ENCODE assay signal across 8 mouse cellular contexts in the genomic region with DNA sequence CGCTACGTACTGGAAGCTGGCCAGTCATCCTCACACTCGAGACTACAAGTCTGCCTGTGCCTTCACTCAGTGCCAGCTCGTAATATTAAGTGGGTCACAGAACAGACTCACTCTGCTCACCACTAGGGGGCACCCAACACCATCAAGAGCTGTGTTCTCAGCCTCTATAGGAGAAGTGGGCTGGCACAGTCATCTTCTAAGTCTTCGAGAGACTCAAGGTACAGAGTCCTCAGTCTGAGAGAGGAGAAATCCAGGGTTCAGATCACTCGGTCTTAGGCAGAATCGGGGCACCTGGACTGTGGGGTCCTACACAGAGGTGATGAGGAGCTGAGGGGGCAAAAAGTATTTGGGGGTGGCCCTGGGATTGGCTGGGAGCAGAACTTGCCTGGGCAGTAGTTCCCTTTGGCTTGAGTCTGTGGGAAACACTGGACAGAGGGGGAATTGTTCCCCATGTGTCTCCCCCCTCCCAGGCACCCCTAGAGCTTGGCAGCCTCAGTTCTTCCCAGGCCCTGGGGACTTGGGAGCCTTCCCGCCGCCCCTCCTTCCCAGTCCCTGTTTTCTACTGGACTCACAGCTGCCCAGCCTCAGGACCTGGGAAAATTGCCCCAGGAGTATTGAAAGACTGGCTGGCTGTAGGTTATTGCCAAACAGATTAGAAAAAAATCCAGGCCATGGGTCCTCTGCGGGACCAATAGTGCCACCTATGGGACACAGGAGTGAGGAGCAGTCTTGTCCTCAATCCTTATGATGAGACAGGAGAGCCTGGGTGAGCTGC. TPM values are rescaled to one million over a fixed set of nuclear protein-coding genes. Genes with fewer than 3 reads are reported as not detected.
DNase-seq lines count a peak whose midpoint lies in the region; ATAC-seq and TF ChIP-seq lines count a peak whose summit lies in the region.

No protein-coding gene starts in this region.

- H3K4me3 ChIP-seq in forebrain, embryonic 11.5 days (ENCODE audit: low read depth, low read length): no peak overlapping the region
- no peak overlapping the region for H3K4me3 ChIP-seq in heart, postnatal 0 days (ENCODE audit: low read depth, low read length)
- H3K4me3 ChIP-seq in liver, embryonic 16.5 days (ENCODE audit: low read depth, low read length): no peak overlapping the region
- H3K4me3 ChIP-seq in neural tube, embryonic 13.5 days: no peak overlapping the region; the same call in 1 of the 2 replicates
- H3K4me3 ChIP-seq in testis, adult 2 months (ENCODE audit: control insufficient read depth, low read depth, low read length): no peak overlapping the region

- no peak for TF ChIP-seq POLR2A in testis, adult 2 months (IDR thresholded peaks at IDR 0.05; ENCODE audit: control insufficient read depth, low read depth, low read length)

- H3K27ac ChIP-seq in forebrain, embryonic 11.5 days (ENCODE audit: low read depth, low read length): no peak overlapping the region
- H3K27ac ChIP-seq in heart, postnatal 0 days (ENCODE audit: low read depth): peak overlapping the region; percentile 72
- H3K27ac ChIP-seq in liver, embryonic 16.5 days (ENCODE audit: low read length): peak overlapping the region; percentile 88
- peak overlapping the region; percentile 63 for H3K27ac ChIP-seq in neural tube, embryonic 13.5 days (replicated peaks)
- no peak overlapping the region for H3K27ac ChIP-seq in testis, adult 2 months (ENCODE audit: control insufficient read depth, insufficient read depth, low read depth, low read length)

- TF ChIP-seq EP300 in heart, postnatal 0 days (IDR thresholded peaks at IDR 0.05; ENCODE audit: low read depth): no peak

- 0 out of 2 replicates have a peak, but pooled peaks cover under 1% of the 10 kb centered on the region for H3K4me1 ChIP-seq in forebrain, embryonic 11.5 days (replicated peaks; ENCODE audit: control insufficient read depth, insufficient read depth, low read length)
- peaks cover 10% of the 10 kb centered on the region for H3K4me1 ChIP-seq in heart, postnatal 0 days (ENCODE audit: control insufficient read depth, insufficient read depth)
- H3K4me1 ChIP-seq in liver, embryonic 16.5 days (ENCODE audit: control insufficient read depth, low read depth, low read length): peaks cover 18% of the 10 kb centered on the region
- H3K4me1 ChIP-seq in neural tube, embryonic 13.5 days (replicated peaks): peaks cover 17% of the 10 kb centered on the region
- peaks cover 7% of the 10 kb centered on the region for H3K4me1 ChIP-seq in testis, adult 2 months (ENCODE audit: control insufficient read depth, insufficient read depth, low read length)

- peak overlapping the region; percentile 29; the same call in 1 of the 2 replicates for H3K4me2 ChIP-seq in forebrain, embryonic 11.5 days (ENCODE audit: low read depth, low read length, severe bottlenecking)
- H3K4me2 ChIP-seq in heart, postnatal 0 days (ENCODE audit: low read depth, low read length): peak overlapping the region; percentile 27
- H3K4me2 ChIP-seq in liver, embryonic 16.5 days (ENCODE audit: low read depth, low read length): peak overlapping the region; percentile 42
- H3K4me2 ChIP-seq in neural tube, embryonic 13.5 days: peak overlapping the region; percentile 31

- WGBS in forebrain, embryonic 11.5 days: 10% methylated on average over 10 of the region's 10 CpGs
- 6% methylated on average over 10 of the region's 10 CpGs for WGBS in heart, postnatal 0 days
- WGBS in liver, embryonic 16.5 days (ENCODE audit: insufficient replicate concordance): 4% methylated on average over 10 of the region's 10 CpGs
- WGBS in neural tube, embryonic 13.5 days: 12% methylated on average over 10 of the region's 10 CpGs

- H3K27me3 ChIP-seq in forebrain, embryonic 11.5 days (ENCODE audit: control insufficient read depth, insufficient read depth, low read length): no peaks in the 10 kb centered on the region
- no peaks in the 10 kb centered on the region for H3K27me3 ChIP-seq in heart, postnatal 0 days (ENCODE audit: control insufficient read depth, insufficient read depth, low read length)
- no peaks in the 10 kb centered on the region for H3K27me3 ChIP-seq in liver, embryonic 16.5 days (ENCODE audit: control insufficient read depth, insufficient read depth, low read depth, low read length)
- no peaks in the 10 kb centered on the region for H3K27me3 ChIP-seq in neural tube, embryonic 13.5 days
- no peaks in the 10 kb centered on the region for H3K27me3 ChIP-seq in testis, adult 2 months (ENCODE audit: control insufficient read depth, insufficient read depth, low read length)

- TF ChIP-seq CTCF in heart, postnatal 0 days (IDR thresholded peaks at IDR 0.05; ENCODE audit: low read depth): peak; percentile 98
- TF ChIP-seq CTCF in testis, adult 2 months (IDR thresholded peaks at IDR 0.05; ENCODE audit: control insufficient read depth, insufficient read depth, insufficient replicate concordance, low read depth, low read length): peak; percentile 77; the same call in 1 of the 2 replicates

- no peaks in the 10 kb centered on the region for H3K9me3 ChIP-seq in forebrain, embryonic 11.5 days (ENCODE audit: control insufficient read depth, low read length)
- no peaks in the 10 kb centered on the region for H3K9me3 ChIP-seq in heart, postnatal 0 days (replicated peaks; ENCODE audit: control insufficient read depth, low read length)
- no peaks in the 10 kb centered on the region for H3K9me3 ChIP-seq in liver, embryonic 16.5 days (replicated peaks; ENCODE audit: control insufficient read depth, low read length)
- H3K9me3 ChIP-seq in neural tube, embryonic 13.5 days: no peaks in the 10 kb centered on the region

- peak overlapping the region; percentile 24; the same call in 1 of the 2 replicates for H3K9ac ChIP-seq in forebrain, embryonic 11.5 days (ENCODE audit: low read length)
- H3K9ac ChIP-seq in heart, postnatal 0 days (replicated peaks; ENCODE audit: low read depth, low read length): no peak overlapping the region
- peak overlapping the region; percentile 39; the same call in 1 of the 2 replicates for H3K9ac ChIP-seq in liver, embryonic 16.5 days (ENCODE audit: low read depth, low read length)
- 0 out of 2 replicates have a peak overlapping the region, but pooled peaks have one; percentile 31 for H3K9ac ChIP-seq in neural tube, embryonic 13.5 days

- peak; percentile 73 for ATAC-seq in forebrain, embryonic 11.5 days (replicated peaks; ENCODE audit: low FRiP score)
- ATAC-seq in heart, postnatal 0 days (ENCODE audit: insufficient read depth, low read depth): peak; percentile 75
- ATAC-seq in liver, embryonic 16.5 days (ENCODE audit: low read depth): peak; percentile 42
- peak; percentile 62 for ATAC-seq in neural tube, embryonic 13.5 days (ENCODE audit: low read depth)

- H3K36me3 ChIP-seq in forebrain, embryonic 11.5 days (ENCODE audit: control insufficient read depth, insufficient read depth, low read length): no peaks in the 10 kb centered on the region
- H3K36me3 ChIP-seq in heart, postnatal 0 days (replicated peaks; ENCODE audit: control insufficient read depth, insufficient read depth, low read length): no peaks in the 10 kb centered on the region
- H3K36me3 ChIP-seq in liver, embryonic 16.5 days (ENCODE audit: control insufficient read depth, insufficient read depth): no peaks in the 10 kb centered on the region
- no peaks in the 10 kb centered on the region for H3K36me3 ChIP-seq in neural tube, embryonic 13.5 days
- no peaks in the 10 kb centered on the region for H3K36me3 ChIP-seq in testis, adult 2 months (ENCODE audit: control insufficient read depth, insufficient read depth, low read length)

- peak; percentile 82 to 86 for DNase-seq in CD8-positive naive resting alpha-beta T cell, adult 2 months (ENCODE audit: low read depth in 2 of 2, low spot score in 2 of 2)
- DNase-seq in c-Kit-positive CD71-negative TER-119-negative erythroid progenitor cells, embryonic 14.5 days (ENCODE audit: low read depth): peak; percentile 96
- peak; percentile 92 for DNase-seq in forebrain, embryonic 11.5 days (ENCODE audit: low spot score)
- peak; percentile 91 for DNase-seq in heart, postnatal 0 days (ENCODE audit: low spot score)
- DNase-seq in kidney, postnatal 4 days: peak; percentile 93 to 95

RNA-seq across cellular contexts. Expression of a gene that starts 4.3 kb away (rescaled TPM):
- polyA plus RNA-seq in forebrain, embryonic 11.5 days (2014; fragmentation: Nextera tagmentation; extraction: Ambion mirVana): 89.1 and 92.0 TPM in 2 replicates
- total RNA-seq in heart, postnatal 0 days (2014; rRNA removed; ENCODE audit: low replicate concordance): 97.9 and 128 TPM in 2 replicates
- 68.5 and 71.5 TPM in 2 replicates for polyA plus RNA-seq in heart, postnatal 0 days (2015; fragmentation: Nextera tagmentation; extraction: Ambion mirVana)
- polyA plus RNA-seq in liver, embryonic 16.5 days (2015; fragmentation: Nextera tagmentation; extraction: Ambion mirVana): 36.2 and 42.7 TPM in 2 replicates
- polyA plus RNA-seq in neural tube, embryonic 13.5 days (2015; fragmentation: Nextera tagmentation; extraction: Ambion mirVana): 110 and 118 TPM in 2 replicates
- polyA plus RNA-seq in testis, adult 2 months (2012; rRNA removed): 81.1 and 85.6 TPM in 2 replicates

RNA-seq across cellular contexts. Expression of a gene that starts 8.6 kb away (rescaled TPM):
- polyA plus RNA-seq in forebrain, embryonic 11.5 days (2014; fragmentation: Nextera tagmentation; extraction: Ambion mirVana): not detected in 2 replicates
- total RNA-seq in heart, postnatal 0 days (2014; rRNA removed; ENCODE audit: low replicate concordance): not detected in 2 replicates
- 0.22 and 0.78 TPM in 2 replicates for polyA plus RNA-seq in heart, postnatal 0 days (2015; fragmentation: Nextera tagmentation; extraction: Ambion mirVana)
- 1,344 and 1,420 TPM in 2 replicates for polyA plus RNA-seq in liver, embryonic 16.5 days (2015; fragmentation: Nextera tagmentation; extraction: Ambion mirVana)
- polyA plus RNA-seq in neural tube, embryonic 13.5 days (2015; fragmentation: Nextera tagmentation; extraction: Ambion mirVana): 1.0 TPM in 1 of 2 replicates, not detected in the other
- 0.38 and 0.47 TPM in 2 replicates for polyA plus RNA-seq in testis, adult 2 months (2012; rRNA removed)

RNA-seq across cellular contexts. Expression of a gene that starts 12.1 kb away (rescaled TPM):
- polyA plus RNA-seq in forebrain, embryonic 11.5 days (2014; fragmentation: Nextera tagmentation; extraction: Ambion mirVana): not detected in 2 replicates
- total RNA-seq in heart, postnatal 0 days (2014; rRNA removed; ENCODE audit: low replicate concordance): 0.31 TPM in 1 of 2 replicates, not detected in the other
- polyA plus RNA-seq in heart, postnatal 0 days (2015; fragmentation: Nextera tagmentation; extraction: Ambion mirVana): not detected in 2 replicates
- 20.6 and 35.3 TPM in 2 replicates for polyA plus RNA-seq in liver, embryonic 16.5 days (2015; fragmentation: Nextera tagmentation; extraction: Ambion mirVana)
- polyA plus RNA-seq in neural tube, embryonic 13.5 days (2015; fragmentation: Nextera tagmentation; extraction: Ambion mirVana): not detected in 2 replicates
- polyA plus RNA-seq in testis, adult 2 months (2012; rRNA removed): not detected in 2 replicates

RNA-seq across cellular contexts. Expression of a gene that starts 12.1 kb away (rescaled TPM):
- not detected in 2 replicates for polyA plus RNA-seq in forebrain, embryonic 11.5 days (2014; fragmentation: Nextera tagmentation; extraction: Ambion mirVana)
- not detected in 2 replicates for total RNA-seq in heart, postnatal 0 days (2014; rRNA removed; ENCODE audit: low replicate concordance)
- polyA plus RNA-seq in heart, postnatal 0 days (2015; fragmentation: Nextera tagmentation; extraction: Ambion mirVana): 0.18 TPM in 2 replicates
- 405 and 488 TPM in 2 replicates for polyA plus RNA-seq in liver, embryonic 16.5 days (2015; fragmentation: Nextera tagmentation; extraction: Ambion mirVana)
- 0.08 TPM in 1 of 2 replicates, not detected in the other for polyA plus RNA-seq in neural tube, embryonic 13.5 days (2015; fragmentation: Nextera tagmentation; extraction: Ambion mirVana)
- polyA plus RNA-seq in testis, adult 2 months (2012; rRNA removed): not detected in 2 replicates

RNA-seq across cellular contexts. Expression of a gene that starts 23.3 kb away (rescaled TPM):
- 1.00 and 2.0 TPM in 2 replicates for polyA plus RNA-seq in forebrain, embryonic 11.5 days (2014; fragmentation: Nextera tagmentation; extraction: Ambion mirVana)
- not detected in 2 replicates for total RNA-seq in heart, postnatal 0 days (2014; rRNA removed; ENCODE audit: low replicate concordance)
- polyA plus RNA-seq in heart, postnatal 0 days (2015; fragmentation: Nextera tagmentation; extraction: Ambion mirVana): 8.2 and 10.8 TPM in 2 replicates
- 919 and 984 TPM in 2 replicates for polyA plus RNA-seq in liver, embryonic 16.5 days (2015; fragmentation: Nextera tagmentation; extraction: Ambion mirVana)
- 4.4 and 6.6 TPM in 2 replicates for polyA plus RNA-seq in neural tube, embryonic 13.5 days (2015; fragmentation: Nextera tagmentation; extraction: Ambion mirVana)
- polyA plus RNA-seq in testis, adult 2 months (2012; rRNA removed): 17.3 and 21.1 TPM in 2 replicates

Comparison
In these comparisons a context has a peak if more than half of its experiments do, and no peak if none do; other contexts are left out.
1. H3K27ac ChIP-seq: peak in heart, postnatal 0 days (single experiment), liver, embryonic 16.5 days (single experiment) and neural tube, embryonic 13.5 days (single experiment); none in forebrain, embryonic 11.5 days (single experiment) and testis, adult 2 months (single experiment).
2. RNA of a gene that starts 8.6 kb away (polyA plus RNA-seq): 1,344 to 1,420 TPM in liver, embryonic 16.5 days; 1.0 TPM in neural tube, embryonic 13.5 days, 0.22 to 0.78 TPM in heart, postnatal 0 days, 0.38 to 0.47 TPM in testis, adult 2 months and not detected in forebrain, embryonic 11.5 days; every median in the first group is over 100 times any median in the second.
3. RNA of a gene that starts 12.1 kb away (polyA plus RNA-seq): 20.6 to 35.3 TPM in liver, embryonic 16.5 days; not detected in forebrain, embryonic 11.5 days, not detected in heart, postnatal 0 days, not detected in neural tube, embryonic 13.5 days and not detected in testis, adult 2 months; every median in the first group is over 10 times any median in the second.
4. Peak in every context shown above with its lines, with median percentiles within 50 percentile points of each other: DNase-seq, ATAC-seq and H3K4me2 ChIP-seq.